Mouse (Mus musculus): ENCODE data around the gene Zfp1.

The Zfp1 gene

DNA sequence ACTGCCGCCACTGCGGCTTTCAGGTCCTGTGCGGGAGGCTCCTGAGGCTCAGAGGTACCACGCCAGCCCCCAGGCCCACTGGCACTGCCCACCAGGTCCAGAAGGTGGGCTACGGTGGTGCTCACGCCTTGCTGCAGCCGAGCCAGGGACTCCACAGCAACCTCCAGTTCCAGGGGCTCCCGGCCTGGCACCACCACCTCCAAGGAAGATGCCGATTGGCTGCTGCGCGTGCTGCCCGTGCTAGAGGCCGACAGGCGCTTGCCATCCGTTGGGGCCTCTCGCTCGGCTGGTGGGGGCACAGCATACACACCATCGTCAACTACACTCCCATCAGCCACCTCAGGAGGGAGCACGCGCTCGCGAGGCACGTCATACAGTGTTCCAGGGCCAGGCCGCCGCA, 70.6 kb downstream of the Zfp1 start:
- DNase-seq (ENCODE audit: low spot score): no peak

DNA sequence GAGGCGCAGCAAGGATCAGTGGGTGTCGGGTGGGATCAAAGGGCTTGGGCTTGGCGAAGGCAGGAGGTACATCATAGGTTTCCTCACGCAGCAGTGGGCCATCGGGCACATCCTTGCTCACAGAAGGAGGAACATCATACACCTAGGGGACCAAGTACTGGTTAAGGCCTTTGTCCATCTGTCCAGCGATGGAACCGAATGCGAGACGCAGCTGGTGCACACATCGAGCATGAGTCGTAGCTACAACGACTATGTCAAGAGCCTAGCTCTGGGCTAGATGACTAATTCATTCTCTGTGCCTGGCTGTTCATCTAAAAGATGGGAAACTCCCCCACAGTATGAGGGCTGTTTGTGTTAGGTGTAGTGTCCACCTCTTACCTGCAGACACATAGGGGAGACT, 71.1 kb downstream of the Zfp1 start:
- DNase-seq (ENCODE audit: low spot score): no peak

DNA sequence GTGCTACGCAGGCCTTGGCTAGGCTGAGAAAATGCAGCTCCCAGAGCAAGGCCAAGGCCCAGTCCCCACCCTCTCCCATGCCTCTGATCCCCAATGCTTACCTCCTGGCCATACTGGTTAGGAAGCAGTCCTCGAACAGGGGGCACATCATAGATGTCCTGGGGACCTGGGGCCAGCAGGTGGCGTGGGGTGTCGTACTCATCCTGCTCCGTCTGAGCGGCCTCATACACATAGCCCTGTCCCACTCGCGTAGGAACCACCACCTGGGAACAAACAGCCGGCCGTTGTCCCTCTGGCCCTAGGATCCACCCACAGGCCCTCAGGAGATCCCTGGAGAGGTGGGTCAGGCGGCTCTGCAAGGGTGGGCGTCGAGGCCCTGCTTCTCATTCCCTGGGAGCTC, 72.3 kb downstream of the Zfp1 start:
- no peak for DNase-seq (ENCODE audit: low spot score)

DNA sequence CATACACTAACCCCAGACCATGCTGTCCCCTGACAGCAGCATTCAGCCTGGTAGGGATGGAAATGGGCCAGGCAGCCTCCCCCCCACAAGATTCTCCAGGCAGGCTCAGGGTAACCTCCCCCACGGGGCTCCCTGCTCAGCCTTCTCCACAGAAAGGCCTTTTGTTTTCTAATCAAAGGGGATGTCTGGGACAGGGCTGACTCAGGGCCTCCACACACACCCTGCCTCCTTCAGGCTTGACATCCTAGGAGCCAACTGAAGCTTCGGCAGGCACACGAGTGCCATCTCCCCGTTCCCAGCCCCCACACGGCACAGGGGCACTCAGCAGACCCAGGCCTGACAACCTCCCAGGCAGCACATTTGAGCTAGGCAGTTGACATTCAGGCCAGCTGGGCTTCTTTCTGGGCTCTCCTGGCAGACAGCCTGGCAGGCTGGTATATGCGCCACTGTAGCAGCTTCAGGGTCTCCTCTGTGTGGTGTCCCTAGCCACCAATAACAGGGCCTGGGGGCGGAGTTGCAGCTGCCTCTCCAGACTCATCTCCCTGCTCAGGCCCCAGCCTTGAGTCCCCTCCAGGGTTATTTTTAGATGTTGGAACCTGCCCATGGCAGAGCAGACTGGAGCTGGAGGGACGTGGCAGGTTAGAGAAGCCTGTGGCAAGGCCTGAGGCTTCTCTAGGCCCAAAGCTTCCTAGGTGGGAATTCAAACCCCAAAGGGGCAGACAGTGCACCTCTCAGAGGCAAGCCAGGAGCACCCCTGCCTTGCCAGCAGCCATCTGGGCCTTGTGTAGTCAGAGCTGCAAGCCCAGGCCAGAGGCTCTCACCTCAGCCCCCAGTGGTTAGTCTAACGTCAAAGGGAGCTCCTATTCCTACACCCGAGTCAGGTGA, 73.6 kb downstream of the Zfp1 start:
- DNase-seq (ENCODE audit: low spot score): peak; percentile 91

DNA sequence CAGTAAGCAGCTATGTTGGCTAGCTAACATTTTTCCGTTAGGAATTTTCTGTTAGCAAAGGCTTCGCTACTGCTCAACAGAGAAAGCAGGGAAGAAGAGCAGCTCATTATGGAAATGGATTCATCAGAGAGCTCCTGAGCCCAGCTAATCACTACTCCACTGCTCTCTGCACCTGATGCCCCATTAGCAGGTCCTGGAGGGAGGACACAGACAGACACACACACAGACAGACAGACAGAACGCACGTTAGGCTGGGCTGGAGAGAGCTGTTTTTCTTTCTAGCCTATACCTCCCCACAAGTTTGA, 74.2 kb downstream of the Zfp1 start:
- DNase-seq (ENCODE audit: low spot score): no peak

DNA sequence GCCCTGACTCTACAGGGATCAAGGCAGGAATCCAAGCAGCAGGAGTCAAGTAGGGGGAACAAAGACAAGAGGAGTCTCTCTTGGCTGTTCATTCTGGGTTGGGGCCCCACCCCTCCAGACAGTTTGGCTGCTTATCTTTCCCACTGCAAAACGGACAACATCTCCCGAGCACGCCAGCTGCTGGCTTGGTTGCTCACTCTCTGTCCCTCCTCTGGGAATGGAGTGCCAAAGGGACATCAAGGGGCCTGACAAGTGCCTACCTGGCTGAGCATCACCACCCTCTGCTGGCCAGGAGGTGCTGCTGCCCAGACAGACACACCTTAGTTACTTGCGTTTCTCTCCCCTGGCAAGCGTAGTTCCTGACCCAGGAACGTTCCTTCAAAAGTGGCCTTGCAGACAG, 74.7 kb downstream of the Zfp1 start:
- DNase-seq (ENCODE audit: low spot score): peak; percentile 44

DNA sequence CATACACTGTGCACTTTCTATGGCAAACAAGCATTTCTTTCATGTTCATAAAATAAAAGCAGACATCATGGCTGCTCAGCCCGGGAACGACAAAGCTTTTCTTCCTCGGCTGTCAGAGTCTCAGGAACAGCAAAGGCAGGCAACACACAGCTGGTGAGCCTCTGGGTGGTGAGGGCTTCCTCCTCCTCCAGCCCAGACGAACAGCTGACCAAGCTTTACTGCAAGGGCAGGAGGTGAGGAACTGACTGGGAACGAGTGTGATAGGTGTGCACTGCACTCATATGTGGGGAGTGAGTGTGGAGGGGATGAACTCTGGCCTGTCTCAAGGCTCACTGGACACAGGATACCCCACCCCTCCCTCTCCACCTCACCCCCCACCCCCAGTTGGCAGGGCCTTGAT, 75.7 kb downstream of the Zfp1 start:
- DNase-seq (ENCODE audit: low spot score): no peak

DNA sequence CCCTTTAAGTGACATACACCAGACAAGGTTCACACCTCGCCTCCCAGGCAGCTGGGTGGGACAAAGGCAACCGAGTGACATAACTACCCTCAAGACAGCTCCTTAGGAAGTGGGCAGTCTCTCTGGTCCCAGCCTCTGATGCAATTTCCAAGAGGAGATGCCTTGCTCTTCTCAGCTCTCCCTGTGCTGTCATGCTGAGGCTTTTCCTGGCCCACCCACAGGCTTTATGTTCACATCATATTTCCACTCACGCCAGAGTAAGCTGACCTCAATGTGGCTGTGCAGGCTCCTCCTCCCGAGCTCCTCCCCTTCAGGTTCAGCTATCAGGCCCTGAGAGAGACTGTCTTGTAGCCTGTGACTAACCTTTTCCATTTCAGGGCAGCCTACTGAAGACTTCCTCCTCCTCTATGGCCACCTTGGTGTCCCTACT, 76.9 kb downstream of the Zfp1 start:
- peak; percentile 76 for DNase-seq (ENCODE audit: low spot score)

Measured in MN1 (cell line).